Mouse (Mus musculus): ENCODE measurements around the gene Ankrd50.

DNA sequence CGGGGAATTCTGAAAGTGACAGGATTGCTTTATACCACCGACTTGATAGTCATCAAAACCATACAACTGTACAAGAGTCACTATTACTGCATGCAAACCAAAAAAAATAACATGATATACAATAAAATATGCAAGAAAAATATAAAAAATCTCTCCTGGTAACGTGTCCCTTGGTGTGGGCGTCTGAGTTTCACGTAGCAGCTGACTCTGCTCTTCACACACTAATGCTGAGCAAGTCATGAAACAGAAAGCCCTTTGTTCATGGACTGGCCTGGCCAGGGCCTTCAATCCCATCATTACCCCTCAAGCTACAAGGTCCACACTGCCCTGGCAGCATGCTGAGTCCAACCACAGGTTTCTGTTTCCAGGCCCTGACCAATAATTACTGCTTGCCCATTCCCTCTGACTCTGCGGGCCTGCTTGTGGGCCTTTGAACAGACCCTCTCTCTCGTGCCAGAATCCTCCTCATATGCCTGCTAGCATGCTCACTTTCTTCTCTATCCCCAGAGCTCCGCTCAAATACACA lies 17.7 kb downstream of the Ankrd50 start:
- TF ChIP-seq POLR2A (IDR thresholded peaks at IDR 0.05; ENCODE audit: low read depth, low read length) = no peak
- no peak for TF ChIP-seq CTCF (conservative IDR thresholded peaks at IDR 0.05; ENCODE audit: insufficient read depth, insufficient read length, low read depth, low read length)
